Mouse (Mus musculus): Measurements from ENCODE around the gene Hpcal1.

The Hpcal1 gene

GRCm38 (mm10) chr12:17688913-17689312 is 1.7 kb upstream of the Hpcal1 start:
- DNase-seq, result no peak

- DNase-seq, result no peak
Observed at GRCm38 (mm10) chr12:17689931-17690563, 609 bp upstream of the Hpcal1 start.

GRCm38 (mm10) chr12:17691320-17691876 is 742 bp downstream of the Hpcal1 start:
- DNase-seq, result peak; percentile 61

- DNase-seq, result peak; percentile 53
Observed at GRCm38 (mm10) chr12:17691891-17692321, 1.2 kb downstream of the Hpcal1 start.

GRCm38 (mm10) chr12:17692356-17692755 is 1.7 kb downstream of the Hpcal1 start:
- peak; percentile 32 for DNase-seq

GRCm38 (mm10) chr12:17692953-17693352 is 2.3 kb downstream of the Hpcal1 start:
- no peak for DNase-seq

GRCm38 (mm10) chr12:17694589-17695115 is 4.0 kb downstream of the Hpcal1 start:
- DNase-seq, result peak; percentile 60

- DNase-seq, result no peak
Observed at GRCm38 (mm10) chr12:17696395-17696794, 5.7 kb downstream of the Hpcal1 start.

- DNase-seq, result no peak
Observed at GRCm38 (mm10) chr12:17698934-17699333, 8.3 kb downstream of the Hpcal1 start.

- DNase-seq, result no peak
Observed at GRCm38 (mm10) chr12:17699480-17699879, 8.8 kb downstream of the Hpcal1 start.

- no peak for DNase-seq
Observed at GRCm38 (mm10) chr12:17701131-17701720, 10.6 kb downstream of the Hpcal1 start.

- no peak for DNase-seq
Observed at GRCm38 (mm10) chr12:17701795-17702194, 11.1 kb downstream of the Hpcal1 start.

- DNase-seq, result peak; percentile 63
Observed at GRCm38 (mm10) chr12:17702257-17702943, 11.7 kb downstream of the Hpcal1 start.

GRCm38 (mm10) chr12:17702944-17703335 is 12.3 kb downstream of the Hpcal1 start:
- no peak for DNase-seq

GRCm38 (mm10) chr12:17703866-17704265 is 13.2 kb downstream of the Hpcal1 start:
- DNase-seq, result no peak

- DNase-seq, result no peak
Observed at GRCm38 (mm10) chr12:17707472-17707871, 16.8 kb downstream of the Hpcal1 start.

- peak; percentile 24 for DNase-seq
Observed at GRCm38 (mm10) chr12:17709451-17709850, 18.8 kb downstream of the Hpcal1 start.

GRCm38 (mm10) chr12:17709926-17710746 is 19.5 kb downstream of the Hpcal1 start:
- DNase-seq, result peak; percentile 51

GRCm38 (mm10) chr12:17710747-17711092 is 20.1 kb downstream of the Hpcal1 start:
- DNase-seq, result peak; percentile 33

- DNase-seq, result peak; percentile 53
Observed at GRCm38 (mm10) chr12:17711731-17712388, 21.2 kb downstream of the Hpcal1 start.

- no peak for DNase-seq
Observed at GRCm38 (mm10) chr12:17712571-17712970, 21.9 kb downstream of the Hpcal1 start.

Data from kidney, postnatal 10 days (tissue).